Mouse (Mus musculus) liver, adult (tissue): ENCODE data around the gene Smap2.

Experiments used
- GATA4 ChIP-seq: IDR thresholded peaks from 2 replicates; pipeline ENCODE4 v1.6.1; 2014; ENCODE audit warnings: mild to moderate bottlenecking, low read length; ENCODE audit not compliant: insufficient replicate concordance

The Smap2 gene

GRCm38 (mm10) chr4:121016928-121017657, at the start of gene Smap2:
Gene Smap2 (minus strand): TSS chr4:121017247.
- no peak for TF ChIP-seq GATA4

GRCm38 (mm10) chr4:121065336-121065735, 48.3 kb upstream of the Smap2 start:
- no peak for TF ChIP-seq GATA4

- TF ChIP-seq GATA4 = no peak
Measured at GRCm38 (mm10) chr4:121057032-121057431, 40.0 kb upstream of the Smap2 start.

GRCm38 (mm10) chr4:121056342-121056741, 39.3 kb upstream of the Smap2 start:
- no peak for TF ChIP-seq GATA4

GRCm38 (mm10) chr4:121052454-121053323, 35.6 kb upstream of the Smap2 start:
- TF ChIP-seq GATA4 = no peak

- TF ChIP-seq GATA4 = no peak
Measured at GRCm38 (mm10) chr4:121051863-121052262, 34.8 kb upstream of the Smap2 start.

GRCm38 (mm10) chr4:121042946-121043345, 25.9 kb upstream of the Smap2 start:
- no peak for TF ChIP-seq GATA4

GRCm38 (mm10) chr4:121042472-121042871, 25.4 kb upstream of the Smap2 start:
- no peak for TF ChIP-seq GATA4

- TF ChIP-seq GATA4 = no peak
Measured at GRCm38 (mm10) chr4:121040897-121041671, 24.0 kb upstream of the Smap2 start.

- no peak for TF ChIP-seq GATA4
Measured at GRCm38 (mm10) chr4:121040323-121040722, 23.3 kb upstream of the Smap2 start.

GRCm38 (mm10) chr4:121039331-121040115, 22.5 kb upstream of the Smap2 start, which contains the start of gene Col9a2:
Gene Col9a2 (plus strand): TSS chr4:121039385.
- TF ChIP-seq GATA4 = no peak

GRCm38 (mm10) chr4:121033006-121033405, 16.0 kb upstream of the Smap2 start:
- no peak for TF ChIP-seq GATA4

- no peak for TF ChIP-seq GATA4
Measured at GRCm38 (mm10) chr4:121031440-121031839, 14.4 kb upstream of the Smap2 start.

- TF ChIP-seq GATA4 = no peak
Measured at GRCm38 (mm10) chr4:121029632-121030031, 12.6 kb upstream of the Smap2 start.
